Mouse (Mus musculus): Measurements from ENCODE around the gene Kank4. TPM values are rescaled to one million over a fixed set of nuclear protein-coding genes. Genes with fewer than 3 reads are reported as not detected.
A peak's percentile ranks its signal among the peaks of the same experiment; 100 is the strongest.
"Not testable (repeated sequence)": the region's sequence is repeated elsewhere in the genome, so short reads cannot be mapped to it uniquely, and the experiment has no call there.

The Kank4 gene
- total RNA-seq, 2 experiments from 2014 or later = 1.1 to 2.6 TPM

GRCm38 (mm10) chr4:98831726-98832125 is 14.4 kb upstream of the Kank4 start:
- DNase-seq = no peak

GRCm38 (mm10) chr4:98826701-98827100 is 9.4 kb upstream of the Kank4 start:
- no peak for DNase-seq

GRCm38 (mm10) chr4:98823740-98824139 is 6.4 kb upstream of the Kank4 start, which contains the start of gene I0C0044D17Rik:
TSS of gene I0C0044D17Rik (minus strand) at chr4:98823840.
- not testable (repeated sequence) for DNase-seq

- no peak for DNase-seq
These were observed 5.7 kb upstream of the Kank4 start for GRCm38 (mm10) chr4:98823047-98823446.

GRCm38 (mm10) chr4:98822478-98822877 is 5.1 kb upstream of the Kank4 start:
- DNase-seq = no peak

- no peak for DNase-seq
These were observed 1.9 kb upstream of the Kank4 start for GRCm38 (mm10) chr4:98819216-98819755.

GRCm38 (mm10) chr4:98816807-98817183 is 542 bp downstream of the Kank4 start:
- no peak for DNase-seq

GRCm38 (mm10) chr4:98806306-98806705 is 11.0 kb downstream of the Kank4 start:
- DNase-seq = no peak

GRCm38 (mm10) chr4:98805291-98806048 is 11.9 kb downstream of the Kank4 start:
- DNase-seq = no peak

- DNase-seq = no peak
These were observed 12.7 kb downstream of the Kank4 start for GRCm38 (mm10) chr4:98804476-98805134.

GRCm38 (mm10) chr4:98801775-98802174 is 15.6 kb downstream of the Kank4 start:
- DNase-seq = no peak

GRCm38 (mm10) chr4:98800824-98801223 is 16.5 kb downstream of the Kank4 start:
- DNase-seq = no peak

GRCm38 (mm10) chr4:98796591-98797341 is 20.6 kb downstream of the Kank4 start:
- peak; percentile 41 for DNase-seq

GRCm38 (mm10) chr4:98795241-98795640 is 22.1 kb downstream of the Kank4 start:
- no peak for DNase-seq

GRCm38 (mm10) chr4:98793486-98793885 is 23.9 kb downstream of the Kank4 start:
- no peak for DNase-seq

GRCm38 (mm10) chr4:98790721-98791120 is 26.6 kb downstream of the Kank4 start:
- no peak for DNase-seq

GRCm38 (mm10) chr4:98789861-98790311 is 27.5 kb downstream of the Kank4 start:
- DNase-seq = no peak

GRCm38 (mm10) chr4:98789133-98789765 is 28.1 kb downstream of the Kank4 start:
- no peak for DNase-seq

GRCm38 (mm10) chr4:98786281-98786680 is 31.1 kb downstream of the Kank4 start:
- no peak for DNase-seq

GRCm38 (mm10) chr4:98785851-98786250 is 31.5 kb downstream of the Kank4 start:
- no peak for DNase-seq

GRCm38 (mm10) chr4:98778219-98778618 is 39.1 kb downstream of the Kank4 start:
- no peak for DNase-seq

GRCm38 (mm10) chr4:98777464-98777863 is 39.9 kb downstream of the Kank4 start:
- DNase-seq = no peak

Measured in gastrocnemius, postnatal 25 days (tissue).